Mouse (Mus musculus): Measurements from ENCODE around the gene Herc3.

Gene Herc3

GRCm38 (mm10) chr6:58913551-58913950 is 82.3 kb downstream of the Herc3 start:
- in situ Hi-C loops (cut with MboI; ENCODE audit: low sequenced_read_pairs) = no loop called here

GRCm38 (mm10) chr6:58913971-58914370 is 82.7 kb downstream of the Herc3 start:
- in situ Hi-C loops (cut with MboI; ENCODE audit: low sequenced_read_pairs) = no loop called here

- in situ Hi-C loops (cut with MboI; ENCODE audit: low sequenced_read_pairs) = no loop called here
Observed at GRCm38 (mm10) chr6:58916498-58916897, 85.2 kb downstream of the Herc3 start.

GRCm38 (mm10) chr6:58920735-58921134 is 89.5 kb downstream of the Herc3 start:
- in situ Hi-C loops (cut with MboI; ENCODE audit: low sequenced_read_pairs) = no loop called here

DNA sequence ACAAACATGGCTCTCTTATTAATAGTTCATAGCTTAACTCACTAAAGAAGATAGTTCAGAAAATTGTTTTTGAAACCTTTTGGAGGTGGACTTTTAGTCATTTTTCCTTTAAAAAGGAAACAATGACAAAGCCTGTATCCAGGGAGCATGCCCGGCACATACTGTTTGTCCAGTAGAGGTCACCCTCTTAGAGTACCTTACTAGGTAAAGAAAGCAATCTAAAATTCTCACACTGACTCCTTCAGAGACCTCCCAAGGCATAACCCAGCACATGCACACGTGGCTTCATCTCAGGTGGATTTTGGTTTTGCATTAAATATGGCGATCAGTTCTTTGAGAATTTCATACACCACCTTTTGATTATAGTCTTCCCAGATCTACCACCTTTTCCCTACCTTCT is 90.4 kb downstream of the Herc3 start:
- in situ Hi-C loops (cut with MboI; ENCODE audit: low sequenced_read_pairs) = no loop called here

DNA sequence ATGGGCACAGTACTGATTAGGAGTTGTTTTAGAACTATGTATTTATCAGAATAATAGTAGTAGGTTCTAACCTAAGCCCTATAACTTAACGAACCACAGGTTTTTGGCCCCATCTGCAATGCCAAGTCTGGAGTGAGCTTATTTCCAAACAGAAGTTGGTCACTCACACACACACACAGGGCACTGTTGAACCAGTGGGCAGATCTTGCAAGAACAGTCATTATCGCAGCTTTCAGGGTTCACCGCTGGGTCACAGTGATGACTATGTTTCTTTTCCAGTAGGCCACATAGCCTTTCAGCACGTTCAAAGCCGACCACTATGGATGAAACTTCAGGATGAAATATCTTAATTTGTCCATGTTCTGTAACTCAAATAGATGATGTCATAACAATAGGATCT is 91.2 kb downstream of the Herc3 start:
- in situ Hi-C loops (cut with MboI; ENCODE audit: low sequenced_read_pairs) = no loop called here

DNA sequence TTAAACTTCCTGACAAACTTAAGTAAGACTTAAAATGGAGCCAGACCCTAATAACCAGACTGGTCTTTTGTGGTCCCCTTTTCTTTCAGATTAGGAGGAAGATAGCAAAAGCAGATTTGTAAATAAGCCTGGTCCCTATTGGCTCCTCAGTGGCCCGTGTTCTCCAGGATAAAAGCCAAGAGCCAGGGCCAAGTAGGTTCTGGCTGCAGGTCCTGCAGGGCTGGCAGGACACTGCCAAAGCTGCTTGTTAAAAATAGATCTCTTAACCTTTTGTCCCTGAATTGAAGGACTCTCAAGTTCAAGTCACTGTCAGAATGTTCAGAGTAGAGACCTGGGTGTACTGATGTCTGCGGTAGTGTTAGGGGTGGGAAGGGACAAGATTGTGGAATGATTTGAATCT is 96.6 kb downstream of the Herc3 start:
- in situ Hi-C loops (cut with MboI; ENCODE audit: low sequenced_read_pairs) = no loop called here

GRCm38 (mm10) chr6:58929911-58930431 is 98.7 kb downstream of the Herc3 start:
- in situ Hi-C loops (cut with MboI; ENCODE audit: low sequenced_read_pairs) = no loop called here

- in situ Hi-C loops (cut with MboI; ENCODE audit: low sequenced_read_pairs) = no loop called here
Observed at GRCm38 (mm10) chr6:58931149-58931548, 99.9 kb downstream of the Herc3 start.

GRCm38 (mm10) chr6:58932515-58933188 is 101.4 kb downstream of the Herc3 start:
- in situ Hi-C loops (cut with MboI; ENCODE audit: low sequenced_read_pairs) = no loop called here

DNA sequence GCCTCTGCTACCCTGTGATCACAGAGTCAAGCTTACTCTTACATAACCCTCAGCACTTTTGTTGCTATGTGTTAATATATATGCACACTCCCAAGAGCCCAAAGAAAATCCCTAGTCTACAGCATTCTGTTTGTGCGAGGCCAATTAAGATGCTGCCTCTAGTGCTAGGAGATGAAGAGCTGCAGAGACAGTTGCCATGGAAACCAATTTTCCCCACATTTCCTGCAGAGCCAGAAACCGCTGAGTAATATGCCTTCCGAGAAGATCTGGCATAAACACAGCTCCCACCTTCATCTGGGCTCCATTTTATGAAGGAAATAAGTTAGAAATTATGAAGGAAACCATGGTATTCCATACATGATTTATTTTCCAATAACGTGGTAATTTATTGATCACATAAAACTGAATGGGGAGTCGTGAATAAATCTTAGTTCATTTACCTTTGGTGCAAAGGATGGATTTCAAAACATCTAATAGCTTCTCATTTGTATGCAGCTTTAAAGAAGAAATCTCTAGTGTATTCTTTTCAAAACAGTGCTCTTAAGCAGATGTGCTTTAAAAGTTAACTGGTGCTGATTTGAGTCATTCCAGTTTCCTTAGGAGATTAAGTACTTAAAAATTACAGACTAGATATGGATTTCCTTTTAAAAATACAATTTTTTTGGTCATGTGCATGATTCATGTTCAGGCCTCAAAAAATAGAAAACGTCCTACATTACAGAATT is 102.1 kb downstream of the Herc3 start:
- in situ Hi-C loops (cut with MboI; ENCODE audit: low sequenced_read_pairs) = no loop called here

- in situ Hi-C loops (cut with MboI; ENCODE audit: low sequenced_read_pairs) = no loop called here
Observed at GRCm38 (mm10) chr6:58934144-58934543, 102.9 kb downstream of the Herc3 start.

- in situ Hi-C loops (cut with MboI; ENCODE audit: low sequenced_read_pairs) = no loop called here
Observed at GRCm38 (mm10) chr6:58937726-58938125, 106.5 kb downstream of the Herc3 start.

GRCm38 (mm10) chr6:58942276-58942675 is 111.0 kb downstream of the Herc3 start:
- in situ Hi-C loops (cut with MboI; ENCODE audit: low sequenced_read_pairs) = no loop called here

DNA sequence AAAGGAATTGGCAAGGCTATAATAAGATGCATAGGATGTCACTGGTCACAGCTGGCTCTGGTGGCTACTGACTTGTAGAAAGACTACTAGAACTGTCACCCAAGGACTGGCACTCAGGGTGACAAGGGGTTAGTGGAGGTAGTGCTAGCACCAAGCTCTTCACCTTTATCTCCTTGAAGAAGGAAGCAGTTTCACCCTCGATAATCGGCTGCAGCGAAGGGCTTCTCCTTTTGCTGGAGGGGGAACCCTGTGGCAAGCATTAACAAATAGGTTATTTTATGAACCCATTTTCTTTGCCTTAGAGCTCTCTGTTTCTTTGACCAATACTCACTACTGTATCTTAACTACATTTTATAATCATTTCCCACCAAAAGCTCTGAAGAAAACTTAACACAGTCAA is 112.7 kb downstream of the Herc3 start:
- in situ Hi-C loops (cut with MboI; ENCODE audit: low sequenced_read_pairs) = no loop called here

- in situ Hi-C loops (cut with MboI; ENCODE audit: low sequenced_read_pairs) = no loop called here
Observed at GRCm38 (mm10) chr6:58946246-58946645, 115.0 kb downstream of the Herc3 start.

- in situ Hi-C loops (cut with MboI; ENCODE audit: low sequenced_read_pairs) = no loop called here
Observed at GRCm38 (mm10) chr6:58946840-58947239, 115.6 kb downstream of the Herc3 start.

GRCm38 (mm10) chr6:58950410-58950809 is 119.1 kb downstream of the Herc3 start:
- in situ Hi-C loops (cut with MboI; ENCODE audit: low sequenced_read_pairs) = no loop called here

- in situ Hi-C loops (cut with MboI; ENCODE audit: low sequenced_read_pairs) = no loop called here
Observed at GRCm38 (mm10) chr6:58951128-58951992, 120.1 kb downstream of the Herc3 start.

DNA sequence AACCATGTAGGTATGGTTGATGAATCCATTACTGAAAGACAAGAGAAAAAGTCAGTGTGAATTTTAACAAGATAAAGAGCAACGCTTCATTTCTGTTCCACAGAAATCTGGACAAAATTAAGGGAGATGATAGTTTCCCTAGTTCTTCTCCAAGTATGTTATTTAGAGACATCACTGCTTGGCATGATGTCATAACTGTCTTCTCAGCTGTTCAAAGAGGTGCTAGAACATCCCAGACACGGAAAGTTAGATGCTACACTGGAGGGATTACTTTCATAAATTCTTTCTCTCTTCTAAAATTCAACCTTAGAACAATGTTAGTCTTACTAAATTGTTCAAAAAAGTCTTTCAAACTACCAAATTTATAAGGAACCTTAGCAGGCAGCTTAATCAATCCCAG is 129.3 kb downstream of the Herc3 start:
- in situ Hi-C loops (cut with MboI; ENCODE audit: low sequenced_read_pairs) = no loop called here

DNA sequence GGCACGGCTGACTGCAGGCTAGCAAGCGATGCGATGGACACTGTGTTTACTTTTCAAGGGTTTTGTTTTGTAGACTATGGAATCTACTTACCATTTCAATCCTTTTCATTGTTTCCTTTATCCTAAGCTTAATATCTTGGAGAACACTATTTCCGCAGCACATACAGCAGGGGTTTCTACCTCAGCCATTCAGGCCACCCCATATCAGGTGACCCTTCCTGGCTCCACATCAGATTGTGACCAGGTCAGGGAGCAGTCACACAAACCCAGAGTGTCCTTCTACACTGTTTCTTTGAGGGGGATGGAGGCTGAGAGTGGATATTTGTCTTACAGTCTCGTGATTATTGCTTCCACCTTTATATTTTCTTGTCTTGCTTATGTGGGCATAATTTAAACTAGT is 131.4 kb downstream of the Herc3 start:
- in situ Hi-C loops (cut with MboI; ENCODE audit: low sequenced_read_pairs) = no loop called here

Data from CH12F3 (cell line).